In genomic region chr12:81927163-81927562, GRCm38 (mm10) we compare ENCODE assay signal across 6 mouse cellular contexts.
"Had no signal": no experiment of that assay in that cellular context is flagged by ENCODE, and none has a peak within 500 bp of the region (broad histone marks: within the 10 kb centered on the region; RNA-seq: fewer than 3 reads in every experiment).

No protein-coding gene starts in this region.

- H3K9me3 ChIP-seq: limb, embryonic 10.5 days; liver, embryonic 12.5 days; midbrain, embryonic 13.5 days had no signal

- DNase-seq: right cerebral cortex, postnatal 14 days; thymus, postnatal 36 days had no signal

- ATAC-seq: liver, embryonic 12.5 days; midbrain, embryonic 13.5 days had no signal

- H3K9ac ChIP-seq: liver, embryonic 12.5 days; midbrain, embryonic 13.5 days had no signal

- H3K4me2 ChIP-seq: liver, embryonic 12.5 days; midbrain, embryonic 13.5 days had no signal

- H3K4me1 ChIP-seq: liver, embryonic 12.5 days had no signal

- H3K4me3 ChIP-seq: layer of hippocampus, adult 2 months; limb, embryonic 10.5 days; liver, embryonic 12.5 days; midbrain, embryonic 13.5 days had no signal

- H3K27me3 ChIP-seq: liver, embryonic 12.5 days; midbrain, embryonic 13.5 days had no signal

- H3K27ac ChIP-seq: limb, embryonic 10.5 days; liver, embryonic 12.5 days; midbrain, embryonic 13.5 days had no signal

- H3K36me3 ChIP-seq: liver, embryonic 12.5 days; midbrain, embryonic 13.5 days had no signal
